Mouse (Mus musculus) large intestine, adult 2 months (tissue): ENCODE measurements around the gene Large1. TPM values are rescaled to one million over a fixed set of nuclear protein-coding genes. Genes with fewer than 3 reads are reported as not detected.
"Not testable (repeated sequence)": the region's sequence is repeated elsewhere in the genome, so short reads cannot be mapped to it uniquely, and the experiment has no call there.

Experiments
- DNase-seq: peaks from one replicate; pipeline ENCODE4 v3.0.0-alpha.2; 2012; ENCODE audit warnings: low read depth, low spot score
- WGBS: fragments of 180-500 bp; shearing (Covaris S2); methylation state at CpG from one replicate; pipeline ENCODE4 v1.1.7; 2018; 5-methylcytosine and 5-hydroxymethylcytosine counted together
- polyA plus RNA-seq: library from polyadenylated mRNA; depleted of rRNA; stranded (reverse); fragments of >200 nt; gene quantifications from 2 replicates; pipeline ENCODE4 v1.2.3, GENCODE M21; 2012

Gene Large1
- polyA plus RNA-seq, 1 experiment = 5.1 TPM

DNA sequence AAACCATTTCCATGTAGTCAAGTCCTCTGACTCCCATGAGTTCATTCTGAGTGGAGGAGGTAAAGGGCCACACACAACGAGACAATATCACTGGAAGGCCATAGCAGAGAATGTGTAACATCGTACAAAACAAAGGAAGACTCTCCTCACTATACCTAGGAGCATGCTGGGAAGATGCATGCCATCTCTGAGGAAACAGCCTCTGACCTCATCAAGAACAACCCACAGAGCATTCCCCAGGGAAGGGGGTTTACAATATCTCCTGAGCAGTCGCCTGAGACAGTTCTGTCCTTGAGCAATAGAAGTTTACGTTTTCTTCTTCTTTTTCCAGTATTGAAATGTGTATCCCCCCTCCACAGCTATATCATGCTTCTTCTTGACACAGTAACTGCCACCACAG, 49.4 kb downstream of the Large1 start:
- DNase-seq = no peak
- 69% methylated on average over 4 of the region's 4 CpGs for WGBS

DNA sequence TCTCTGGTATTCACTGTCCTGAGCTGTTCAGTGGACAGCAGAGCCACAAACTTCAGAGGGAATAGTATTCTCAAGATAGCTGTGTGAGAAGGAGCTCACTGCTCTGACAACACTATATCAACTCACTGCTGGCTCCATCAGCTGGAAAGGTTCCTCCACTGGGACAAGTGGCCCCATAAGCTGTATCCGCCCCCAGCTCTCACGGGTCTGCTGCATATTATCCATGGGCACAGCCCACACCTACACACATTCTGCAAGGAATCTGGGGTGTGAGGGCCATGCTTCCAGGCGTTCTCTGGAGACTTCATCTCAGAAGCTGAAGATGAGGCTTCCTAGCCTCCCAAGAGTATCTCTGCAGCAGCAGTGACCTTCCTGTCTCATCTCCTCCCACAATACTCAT, 50.4 kb downstream of the Large1 start:
- 82% methylated on average over 3 of the region's 3 CpGs for WGBS
- no peak for DNase-seq

DNA sequence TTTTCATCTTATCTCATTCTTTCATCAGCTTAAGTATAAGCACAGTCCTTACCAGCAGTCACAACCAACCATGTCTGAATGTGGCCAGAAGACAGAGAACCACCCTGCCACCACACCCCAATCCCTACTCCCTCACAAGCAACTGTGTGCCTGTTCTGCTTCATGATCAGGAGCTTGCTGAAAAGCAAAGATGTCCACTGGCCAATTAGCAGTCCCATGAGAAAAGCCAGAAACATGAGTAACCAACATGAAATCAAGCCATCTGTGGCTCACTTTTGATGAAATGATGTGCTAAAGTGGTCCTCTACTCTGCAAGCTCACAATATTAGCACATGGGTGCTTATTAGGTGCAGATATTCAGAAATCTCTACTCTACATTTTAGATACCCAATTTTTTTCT, 57.8 kb downstream of the Large1 start:
- no peak for DNase-seq

DNA sequence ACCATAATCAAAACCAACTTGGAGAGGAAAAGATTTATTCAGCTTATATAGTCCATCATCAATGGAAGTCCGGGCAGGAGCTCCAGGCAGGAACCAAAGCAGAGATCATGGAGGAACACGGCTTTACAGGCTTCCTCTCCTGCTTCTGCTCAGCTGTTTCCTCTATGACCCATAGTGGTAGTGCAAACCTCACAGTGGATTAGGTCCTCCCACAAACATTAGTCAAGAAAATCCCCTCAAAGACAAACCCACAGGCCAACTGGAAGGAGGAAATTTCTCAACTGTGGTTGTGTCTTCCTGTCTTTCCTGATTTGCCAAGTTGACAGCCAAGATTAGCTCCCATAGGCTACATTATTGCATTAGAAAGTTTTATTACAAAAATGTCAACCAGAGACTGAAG, 59.7 kb downstream of the Large1 start:
- DNase-seq = no peak
- 67% methylated on average over 2 of the region's 2 CpGs for WGBS

DNA sequence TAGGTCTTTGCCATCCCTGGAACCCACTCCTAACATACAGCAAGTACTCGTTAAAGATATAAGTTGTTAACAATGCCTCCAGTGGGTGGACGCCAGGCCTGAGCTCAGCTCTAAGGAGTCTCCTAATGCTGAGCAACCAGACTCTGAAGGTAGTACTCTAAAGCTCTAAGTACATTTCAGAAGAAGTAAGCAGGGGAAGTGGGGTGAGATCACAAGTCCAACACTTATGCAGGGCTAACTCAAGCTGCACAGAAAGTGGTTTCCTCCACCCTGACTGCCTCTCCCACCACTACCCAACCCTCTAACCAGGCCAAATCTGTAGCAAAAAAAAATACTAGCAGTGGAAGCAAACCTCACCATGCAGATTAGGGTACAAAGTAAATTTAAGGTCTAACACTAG, 61.7 kb downstream of the Large1 start:
- DNase-seq = no peak

DNA sequence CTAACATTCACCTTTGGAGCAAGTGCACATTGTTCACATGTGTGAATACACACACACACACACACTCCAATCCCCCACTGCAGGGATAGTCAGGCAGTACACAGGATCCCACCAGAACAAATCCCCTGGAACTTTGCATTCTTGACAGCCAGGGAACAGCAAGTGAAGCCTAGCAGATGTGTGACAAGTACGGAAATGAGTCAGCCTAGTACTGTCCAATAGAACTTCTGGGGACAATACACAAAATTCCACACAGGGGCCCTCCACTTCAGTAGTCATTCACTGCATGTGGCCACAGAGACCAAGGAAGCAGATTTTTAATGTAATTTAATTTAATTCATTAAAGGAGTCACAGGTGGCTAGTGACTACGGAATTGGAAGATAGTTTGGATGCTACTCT, 62.7 kb downstream of the Large1 start:
- WGBS = 87% methylated on average over 2 of the region's 2 CpGs
- DNase-seq = no peak

More for the DNA sequence above, 61.7 kb downstream of the Large1 start:
- WGBS = 83% methylated on average over 2 of the region's 2 CpGs

DNA sequence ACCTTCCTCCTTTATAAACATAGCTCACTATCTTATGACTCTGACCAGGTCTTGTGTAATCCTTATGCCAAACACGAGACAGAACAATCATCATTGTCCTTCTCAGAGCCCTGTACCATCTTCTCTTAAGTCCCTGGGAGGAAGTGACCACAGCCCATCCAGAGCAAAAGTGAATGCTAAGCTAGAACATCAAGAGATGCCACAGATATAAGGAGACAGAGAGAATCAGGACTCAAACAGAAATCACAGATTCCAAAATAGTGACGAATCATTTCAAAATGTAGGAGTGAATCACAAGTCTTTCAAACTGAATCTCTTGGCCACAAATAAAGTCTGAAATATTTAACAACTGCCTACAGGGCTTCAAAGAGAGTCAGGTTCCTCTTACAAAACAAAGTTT, 63.5 kb downstream of the Large1 start:
- WGBS = 59% methylated on average over 2 of the region's 2 CpGs
- DNase-seq = no peak

DNA sequence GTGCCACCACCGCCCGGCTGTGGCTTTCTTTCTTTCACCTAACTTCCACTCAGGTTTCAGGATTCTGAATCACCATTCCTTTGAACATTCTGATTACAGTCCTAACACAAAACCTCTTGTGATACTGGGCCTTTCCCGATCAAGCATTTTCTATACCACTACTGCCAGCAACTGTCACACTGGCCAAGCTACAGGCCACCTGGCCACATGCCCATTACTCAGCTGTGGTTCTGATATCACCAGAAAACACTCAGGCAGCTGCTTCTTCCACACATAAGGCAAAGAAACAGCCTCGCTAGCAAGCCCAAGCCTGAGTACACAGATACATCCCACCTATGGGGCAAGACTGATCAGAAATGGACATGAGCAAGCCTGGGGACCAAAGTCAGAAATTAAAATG, 71.3 kb downstream of the Large1 start:
- no peak for DNase-seq
- 86% methylated on average over 4 of the region's 4 CpGs for WGBS

DNA sequence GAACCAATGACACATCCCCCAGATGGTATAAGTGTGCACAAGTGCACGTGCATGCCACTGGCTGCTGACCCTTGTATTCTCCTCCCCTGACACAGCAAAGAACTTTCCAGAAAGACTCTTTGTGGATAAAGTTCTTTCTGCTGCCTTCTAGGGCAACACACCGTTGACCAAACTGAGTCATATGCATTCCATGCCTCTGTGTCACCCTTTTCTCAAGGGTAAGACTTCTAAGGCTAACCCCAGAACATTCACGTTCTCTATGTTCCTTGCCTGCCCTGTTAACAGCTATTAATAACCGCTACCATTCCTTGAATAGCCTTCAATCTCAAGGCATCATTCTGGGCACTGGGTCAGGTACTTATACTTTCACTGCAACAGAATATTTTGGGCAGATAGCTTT, 77.3 kb downstream of the Large1 start:
- no peak for DNase-seq
- 65% methylated on average over 4 of the region's 4 CpGs for WGBS

GRCm38 (mm10) chr8:73275445-73275844, 77.9 kb downstream of the Large1 start:
- DNase-seq = not testable (repeated sequence)
- 59% methylated on average over 4 of the region's 4 CpGs for WGBS

- DNase-seq = no peak
Observed at GRCm38 (mm10) chr8:73273150-73273549, 80.2 kb downstream of the Large1 start.

DNA sequence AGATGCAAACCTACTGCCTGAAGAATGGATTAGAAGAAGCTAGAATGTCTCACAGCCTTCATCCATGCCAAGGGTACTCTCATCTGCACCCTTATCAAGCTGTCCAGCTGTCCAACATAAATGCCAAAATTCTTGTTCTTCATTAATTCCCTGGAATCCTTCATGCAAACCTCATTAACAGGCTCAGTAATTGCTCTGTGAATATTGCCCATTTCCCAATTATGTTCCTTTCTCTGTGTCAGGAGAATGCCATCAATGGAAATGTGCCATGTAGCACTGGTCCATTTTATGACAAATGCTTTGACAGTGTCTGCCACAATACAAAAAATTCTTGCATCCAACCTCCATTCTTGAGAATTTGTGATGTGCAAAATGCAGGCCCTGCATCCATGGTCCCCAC, 82.3 kb downstream of the Large1 start:
- no peak for DNase-seq

GRCm38 (mm10) chr8:73257981-73258380, 95.4 kb downstream of the Large1 start:
- no peak for DNase-seq
- 11% methylated on average over 2 of the region's 2 CpGs for WGBS

GRCm38 (mm10) chr8:73244186-73244585, 109.2 kb downstream of the Large1 start:
- DNase-seq = no peak
- 95% methylated on average over 3 of the region's 3 CpGs for WGBS

DNA sequence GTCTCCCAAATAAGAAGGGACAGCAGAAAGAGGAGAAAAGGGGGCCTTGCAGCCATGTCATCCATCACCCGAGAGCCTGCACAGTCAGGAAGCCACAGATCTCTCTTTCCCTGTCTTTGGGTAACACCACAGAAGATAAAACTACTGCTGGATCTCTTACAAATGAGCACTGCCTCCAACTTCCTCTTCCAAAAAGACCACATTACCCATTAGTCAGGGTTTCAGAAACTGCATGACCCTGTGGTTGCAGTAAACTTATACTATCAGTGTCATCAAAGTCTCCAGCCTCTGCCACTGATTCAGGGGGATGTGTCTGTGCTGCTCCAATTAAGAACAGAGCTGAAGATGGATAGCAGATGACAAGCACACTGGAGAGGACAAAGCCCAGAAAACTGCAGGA, 111.3 kb downstream of the Large1 start:
- WGBS = 77% methylated on average over 1 of the region's 1 CpGs
- DNase-seq = no peak

DNA sequence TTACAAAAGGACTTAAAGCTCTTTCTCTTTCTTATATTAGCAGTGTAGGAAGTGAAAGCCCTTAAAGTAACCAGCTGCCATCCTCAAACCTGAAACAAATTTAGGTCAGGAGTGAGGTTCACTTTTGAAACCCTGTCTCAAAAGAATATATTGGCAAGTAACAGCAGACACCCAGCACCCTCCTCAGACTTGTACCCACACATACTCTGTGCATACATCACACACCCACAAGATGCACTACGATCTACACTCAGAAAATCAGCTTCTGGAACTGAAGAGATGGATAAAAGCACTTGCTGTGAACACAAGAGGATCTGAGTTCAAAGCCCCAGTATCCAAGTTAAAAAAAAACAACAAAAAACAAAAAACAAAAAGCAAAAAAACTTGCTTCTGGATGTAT, 119.1 kb downstream of the Large1 start:
- WGBS = 84% methylated on average over 1 of the region's 1 CpGs
- DNase-seq = no peak

DNA sequence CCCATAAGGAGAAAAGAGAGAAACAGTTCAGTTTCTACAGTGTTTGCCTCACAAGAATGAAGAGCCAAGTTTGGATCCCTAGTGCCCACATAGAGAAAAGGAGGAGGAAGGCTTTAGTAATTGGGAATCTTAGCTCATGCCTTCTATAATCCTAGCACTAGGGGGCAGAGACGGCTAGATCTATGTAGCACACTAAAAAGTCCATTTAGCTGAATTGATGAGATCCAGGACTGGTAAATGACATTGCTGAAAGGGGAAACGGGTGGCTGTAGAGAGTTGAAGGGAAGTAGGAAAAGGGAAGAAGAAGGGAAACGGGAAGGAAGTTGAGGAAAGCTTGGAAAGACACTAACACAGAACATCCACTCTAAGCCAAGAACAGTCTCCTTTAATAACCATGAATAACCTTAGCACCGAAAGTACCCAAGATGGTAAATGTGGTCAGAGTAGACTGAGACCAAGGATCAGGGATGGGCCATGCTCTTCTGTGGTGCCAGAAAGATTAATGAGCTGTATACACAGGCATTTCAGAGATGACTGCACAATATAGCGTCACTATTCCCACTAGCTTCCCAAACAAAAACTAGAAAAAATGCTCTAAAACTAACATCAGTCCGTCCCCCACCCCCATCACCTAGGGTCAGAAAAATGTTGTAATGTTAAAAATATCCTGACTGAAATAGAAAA, 119.8 kb downstream of the Large1 start:
- 44% methylated on average over 6 of the region's 6 CpGs for WGBS
- DNase-seq = no peak

DNA sequence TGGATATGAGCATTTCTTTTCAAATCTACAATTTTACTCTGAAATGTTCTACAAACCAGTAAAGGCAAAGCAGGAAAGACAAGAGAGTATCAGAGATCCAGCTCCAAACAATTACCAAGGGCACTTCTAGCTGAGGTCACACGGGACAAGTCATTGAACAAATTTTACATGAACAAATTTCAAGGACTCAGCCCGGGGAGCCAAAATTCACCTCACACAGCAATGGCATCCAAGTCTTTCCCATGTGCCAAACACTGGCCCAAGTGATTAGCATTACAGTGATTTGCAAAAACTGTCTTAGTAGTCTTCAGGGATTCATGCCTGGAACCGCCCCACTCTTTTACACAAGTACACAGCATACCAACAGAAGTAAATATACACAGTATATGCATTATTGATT, 126.5 kb downstream of the Large1 start:
- DNase-seq = no peak
- 79% methylated on average over 3 of the region's 3 CpGs for WGBS

DNA sequence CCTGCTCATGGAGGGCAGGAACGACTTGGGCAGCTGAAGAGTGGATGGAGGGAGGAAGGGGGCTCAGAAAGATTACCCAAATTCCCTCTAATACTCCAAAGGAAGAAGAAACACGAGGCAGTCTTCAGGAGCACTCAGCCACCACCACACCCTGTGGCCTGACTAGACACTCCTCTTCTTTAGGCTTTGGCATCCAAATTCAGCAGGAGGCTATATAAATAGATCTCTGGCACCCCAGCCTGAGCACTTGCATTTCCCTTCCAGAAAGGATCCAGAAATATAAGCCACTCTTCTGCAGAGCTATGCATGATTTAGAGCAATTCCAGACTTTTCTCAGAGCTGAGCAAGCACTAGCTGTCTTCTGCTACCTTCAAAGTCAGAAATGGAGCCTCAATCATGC, 127.7 kb downstream of the Large1 start:
- no peak for DNase-seq
- WGBS = 47% methylated on average over 2 of the region's 2 CpGs

DNA sequence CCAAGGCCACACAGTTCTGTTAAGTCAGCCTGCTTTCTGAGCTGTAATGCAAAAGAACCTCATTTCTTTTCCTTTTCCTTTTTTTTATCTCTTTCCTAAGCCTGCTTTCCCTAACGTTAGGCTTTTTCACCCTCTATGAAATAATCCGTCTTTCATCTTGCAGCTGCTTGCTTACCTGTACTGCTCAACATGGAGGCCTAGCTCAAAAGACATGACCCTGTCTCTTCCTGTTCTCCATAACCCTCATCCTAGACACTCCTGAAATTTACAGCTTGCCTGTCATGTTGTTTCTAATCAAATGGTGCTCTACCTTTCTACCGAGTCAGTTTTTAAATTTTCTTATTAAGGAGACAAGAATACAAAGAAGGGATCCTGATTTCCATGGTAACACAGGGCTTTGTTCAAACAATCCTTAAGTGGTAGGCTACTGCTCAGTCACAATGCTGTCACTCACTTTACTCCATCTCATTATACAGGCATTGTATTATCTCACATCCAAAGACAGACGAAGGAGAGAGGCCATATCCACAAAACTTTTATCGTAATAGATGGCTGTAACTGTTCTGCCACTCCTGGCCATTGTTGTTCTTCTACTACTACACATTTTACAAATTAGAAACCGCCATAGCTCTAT, 134.0 kb downstream of the Large1 start:
- WGBS = 83% methylated on average over 6 of the region's 6 CpGs

GRCm38 (mm10) chr8:73206831-73207230, 146.5 kb downstream of the Large1 start:
- no peak for DNase-seq

More for the DNA sequence above, 134.0 kb downstream of the Large1 start:
- DNase-seq = no peak

- WGBS = 95% methylated on average over 2 of the region's 2 CpGs
- DNase-seq = no peak
Observed at GRCm38 (mm10) chr8:73201854-73202253, 151.5 kb downstream of the Large1 start.
